Mouse (Mus musculus) liver, postnatal 0 days (tissue): ENCODE measurements around the gene Cpne1. TPM values are rescaled to one million over a fixed set of nuclear protein-coding genes. Genes with fewer than 3 reads are reported as not detected.

Experiments used
- ATAC-seq: fragments of 200-750 bp; cut with Nextera tagmentation; 2 replicates; pipeline ENCODE4 v1.8.0; 2017; ENCODE audit warnings: mild to moderate bottlenecking, moderate library complexity
- DNase-seq: peaks from one replicate; pipeline ENCODE4 v3.0.0-alpha.2; 2016
- H3K27ac ChIP-seq: fragments of 300-500 bp; sonication (generic); 2 replicates; pipeline ENCODE4 v1.5.1; 2014; ENCODE audit warnings: antibody characterized with exemption, moderate library complexity, mild to moderate bottlenecking, low read depth
- H3K27me3 ChIP-seq: fragments of 300-500 bp; sonication (generic); 2 replicates; pipeline ENCODE4 v1.6.1; 2014; ENCODE audit warnings: low read length, control low read depth, mixed read lengths; ENCODE audit not compliant: insufficient read depth
- H3K36me3 ChIP-seq: fragments of 300-500 bp; sonication (generic); replicated peaks from 2 replicates; pipeline ENCODE4 v1.6.1; 2014; ENCODE audit warnings: mild to moderate bottlenecking, control low read depth, low read length, moderate library complexity, mixed read lengths; ENCODE audit not compliant: insufficient read depth
- H3K4me1 ChIP-seq: fragments of 300-500 bp; sonication (generic); 2 replicates; pipeline ENCODE4 v1.6.1; 2014; ENCODE audit warnings: antibody characterized with exemption, mild to moderate bottlenecking, control low read depth; ENCODE audit not compliant: insufficient read depth
- H3K4me2 ChIP-seq: fragments of 300-500 bp; sonication (generic); 2 replicates; pipeline ENCODE4 v1.6.1; 2014; ENCODE audit warnings: low read depth, mild to moderate bottlenecking, low read length, moderate library complexity, mixed read lengths
- H3K4me3 ChIP-seq: fragments of 300-500 bp; sonication (generic); 2 replicates; pipeline ENCODE4 v1.5.1; 2014; ENCODE audit warnings: low read depth, low read length
- H3K9ac ChIP-seq: fragments of 300-500 bp; sonication (generic); replicated peaks from 2 replicates; pipeline ENCODE4 v1.6.1; 2014; ENCODE audit warnings: mild to moderate bottlenecking, moderate library complexity
- H3K9me3 ChIP-seq: fragments of 300-500 bp; sonication (generic); 2 replicates; pipeline ENCODE4 v1.6.1; 2016; ENCODE audit warnings: mild to moderate bottlenecking, control low read depth, low read length, mixed read lengths
- CTCF ChIP-seq: sonication (generic); IDR thresholded peaks from 2 replicates; pipeline ENCODE4 v1.5.1; 2016; ENCODE audit warnings: antibody characterized with exemption, low read depth
- EP300 ChIP-seq: IDR thresholded peaks from 2 replicates; pipeline ENCODE4 v1.6.1; 2016; ENCODE audit warnings: antibody characterized with exemption, low read depth, mild to moderate bottlenecking
- WGBS: fragments of 180-500 bp; shearing (Covaris S2); extraction: QIAGEN DNeasy Blood & Tissue Kit; methylation state at CpG from one replicate; pipeline ENCODE4 v1.1.7; 2014; ENCODE audit not compliant: insufficient replicate concordance; 5-methylcytosine and 5-hydroxymethylcytosine counted together
- polyA plus RNA-seq: library from polyadenylated mRNA; unstranded; fragments of >200 nt; fragmentation: Nextera tagmentation; extraction: Ambion mirVana; gene quantifications from 2 replicates; pipeline ENCODE4 v1.2.1, GENCODE M21; 2015

Gene Cpne1
- polyA plus RNA-seq, 1 experiment from 2014 or later: 16.0 TPM

DNA sequence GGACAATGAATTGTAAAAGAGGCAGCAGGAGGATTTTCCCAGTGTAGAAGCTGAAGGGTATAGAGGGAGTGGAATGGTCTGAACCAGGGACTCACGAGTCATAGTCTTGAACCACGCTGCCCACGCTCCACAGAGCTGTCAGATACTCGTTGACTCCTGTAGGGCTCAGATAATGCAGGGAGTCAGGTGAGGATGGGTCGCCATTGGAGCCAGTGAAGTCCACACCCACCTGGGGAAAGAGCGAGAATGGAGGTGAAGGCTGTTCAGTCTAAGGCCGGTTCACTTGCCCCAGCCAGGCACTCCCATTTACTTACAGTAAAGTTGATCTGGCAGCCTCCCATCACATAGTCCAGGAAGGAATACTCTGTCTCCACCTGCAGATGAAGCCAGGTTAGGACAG, 34.3 kb downstream of the Cpne1 start:
- TF ChIP-seq EP300 (no peak), CTCF (no peak)
- H3K36me3 ChIP-seq: peaks cover 61% of the 10 kb centered on the region
- H3K4me1 ChIP-seq: no peaks in the 10 kb centered on the region; the same call in 1 of the 2 replicates
- no peak overlapping the region for H3K9ac ChIP-seq
- no peaks in the 10 kb centered on the region for H3K9me3 ChIP-seq
- H3K4me2 ChIP-seq: no peak overlapping the region
- H3K27me3 ChIP-seq: no peaks in the 10 kb centered on the region
- 87% methylated on average over 7 of the region's 7 CpGs for WGBS
- DNase-seq: no peak
- no peak for ATAC-seq
- H3K27ac ChIP-seq: no peak overlapping the region
- H3K4me3 ChIP-seq: no peak overlapping the region

- H3K27me3 ChIP-seq: no peaks in the 10 kb centered on the region
- DNase-seq (no peak), ATAC-seq (no peak)
- H3K9me3 ChIP-seq: no peaks in the 10 kb centered on the region
- H3K9ac ChIP-seq: no peak overlapping the region
- H3K4me1 ChIP-seq: no peaks in the 10 kb centered on the region
- H3K4me2 ChIP-seq: no peak overlapping the region
- peaks cover 65% of the 10 kb centered on the region for H3K36me3 ChIP-seq
- H3K4me3 ChIP-seq: no peak overlapping the region
- 95% methylated on average over 15 of the region's 15 CpGs for WGBS
- H3K27ac ChIP-seq: no peak overlapping the region
- no peak for TF ChIP-seq CTCF
- TF ChIP-seq EP300: no peak
Observed at GRCm38 (mm10) chr2:156073725-156074124, 38.0 kb downstream of the Cpne1 start.

DNA sequence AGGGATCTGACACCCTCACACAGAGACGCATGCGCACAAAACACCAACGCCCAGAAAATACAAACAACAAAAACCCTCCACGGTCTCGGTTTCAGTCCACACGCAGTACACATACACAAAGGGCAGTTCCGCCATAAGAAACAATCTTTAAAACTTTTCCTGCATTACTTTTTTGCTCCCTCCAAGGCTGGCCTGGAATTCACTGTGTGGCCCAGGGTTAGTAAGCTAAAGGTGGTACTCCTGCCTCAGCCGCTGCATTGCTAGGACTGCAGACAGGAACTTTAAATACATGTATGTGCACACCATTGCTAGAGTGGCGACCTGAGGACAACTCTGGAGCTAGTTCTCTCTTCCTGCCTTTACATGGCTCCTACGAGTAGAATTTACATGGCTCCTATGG, 40.5 kb downstream of the Cpne1 start:
- H3K4me1 ChIP-seq: peaks cover 1% of the 10 kb centered on the region
- no peak for TF ChIP-seq EP300
- no peak for TF ChIP-seq CTCF
- no peak overlapping the region for H3K4me2 ChIP-seq
- H3K9me3 ChIP-seq: no peaks in the 10 kb centered on the region
- H3K27me3 ChIP-seq: no peaks in the 10 kb centered on the region
- H3K27ac ChIP-seq: no peak overlapping the region
- no peak overlapping the region for H3K4me3 ChIP-seq
- ATAC-seq (no peak), DNase-seq (no peak)
- 91% methylated on average over 10 of the region's 10 CpGs for WGBS
- H3K36me3 ChIP-seq: peaks cover 42% of the 10 kb centered on the region
- H3K9ac ChIP-seq: no peak overlapping the region

DNA sequence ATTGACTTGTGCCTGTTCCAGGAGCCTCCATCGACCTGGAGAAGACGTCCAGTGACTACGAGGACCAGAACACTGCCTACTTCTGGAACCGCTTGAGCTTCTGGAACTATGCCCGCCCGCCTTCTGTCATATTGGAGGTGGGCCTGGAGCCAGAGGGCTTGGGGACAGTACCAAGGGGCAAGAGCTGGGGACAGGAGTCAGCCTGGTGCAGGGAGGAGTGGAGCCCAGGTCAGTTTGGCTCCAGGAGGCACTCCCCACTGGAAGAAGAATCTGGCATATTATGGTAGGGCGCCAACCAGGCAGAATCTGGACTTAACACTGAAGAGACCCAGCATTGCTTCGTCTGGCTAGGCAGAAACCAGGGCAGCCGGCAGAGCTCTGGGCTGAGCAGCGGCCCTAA, 43.8 kb downstream of the Cpne1 start:
- Histone ChIP-seq H3K4me3 (no peak overlapping the region), H3K4me1 (peaks cover 14% of the 10 kb centered on the region)
- 81% methylated on average over 10 of the region's 10 CpGs for WGBS

GRCm38 (mm10) chr2:156066126-156066525, 45.6 kb downstream of the Cpne1 start:
- DNase-seq (no peak), ATAC-seq (no peak)
- no peaks in the 10 kb centered on the region; the same call in 1 of the 2 replicates for H3K36me3 ChIP-seq
- TF ChIP-seq CTCF: no peak
- no peak for TF ChIP-seq EP300
- peak overlapping the region; percentile 75; the same call in 1 of the 2 replicates for H3K4me3 ChIP-seq
- H3K4me1 ChIP-seq: peaks cover 14% of the 10 kb centered on the region
- WGBS: 34% methylated on average over 10 of the region's 10 CpGs
- no peaks in the 10 kb centered on the region for H3K9me3 ChIP-seq
- no peak overlapping the region for H3K27ac ChIP-seq
- H3K27me3 ChIP-seq: no peaks in the 10 kb centered on the region
- peak overlapping the region; percentile 71 for H3K9ac ChIP-seq
- H3K4me2 ChIP-seq: peak overlapping the region; percentile 100

More for the DNA sequence above, 43.8 kb downstream of the Cpne1 start:
- Histone ChIP-seq H3K27ac (no peak overlapping the region), H3K36me3 (peaks cover 9% of the 10 kb centered on the region), H3K9me3 (no peaks in the 10 kb centered on the region), H3K9ac (no peak overlapping the region), H3K4me2 (no peak overlapping the region), H3K27me3 (no peaks in the 10 kb centered on the region)
- ATAC-seq (no peak), DNase-seq (no peak)
- no peak for TF ChIP-seq EP300
- no peak for TF ChIP-seq CTCF

GRCm38 (mm10) chr2:156065099-156066041, 46.4 kb downstream of the Cpne1 start, which contains the start of gene Spag4:
TSS of gene Spag4 (plus strand) at chr2:156065175.
- peak within 1 kb of the TSS; percentile 75 for H3K4me3 ChIP-seq
- H3K4me2 ChIP-seq: peak within 1 kb of the TSS; percentile 100
- peak within 1 kb of the TSS; percentile 71 for H3K9ac ChIP-seq
- no peaks in the 10 kb centered on the region; the same call in 1 of the 2 replicates for H3K36me3 ChIP-seq
- ATAC-seq: peak; percentile 86
- H3K27ac ChIP-seq: peak within 1 kb of the TSS; percentile 70
- peaks cover 14% of the 10 kb centered on the region for H3K4me1 ChIP-seq
- WGBS: 2% methylated on average over 72 of the region's 81 CpGs
- peak; percentile 88 for DNase-seq
- TF ChIP-seq CTCF (no peak), EP300 (no peak)
- no peaks in the 10 kb centered on the region for H3K27me3 ChIP-seq
- H3K9me3 ChIP-seq: no peaks in the 10 kb centered on the region
